Mouse (Mus musculus) macrophage (primary cell): ENCODE results near the gene Pdzd8. TPM values are rescaled to one million over a fixed set of nuclear protein-coding genes. Genes with fewer than 3 reads are reported as not detected.

Source experiments
- H3K27ac ChIP-seq: fragments of 350-480 bp; formaldehyde crosslinking; 2 replicates; pipeline ENCODE4 v1.9.0; 2021
- H3K36me3 ChIP-seq: fragments of 350-480 bp; formaldehyde crosslinking; 2 replicates; pipeline ENCODE4 v1.9.0; 2021; ENCODE audit errors: inconsistent target
- H3K4me3 ChIP-seq: fragments of 350-480 bp; formaldehyde crosslinking; 2 replicates; pipeline ENCODE4 v1.9.0; 2021; ENCODE audit errors: inconsistent target
- H3K79me2 ChIP-seq: fragments of 350-480 bp; formaldehyde crosslinking; 2 replicates; pipeline ENCODE4 v1.9.0; 2021; ENCODE audit errors: inconsistent target
- WGBS: methylation state at CpG from one replicate; pipeline ENCODE4 v1.1.7; 2026; ENCODE audit warnings: inconsistent platforms; ENCODE audit not compliant: missing documents; 5-methylcytosine and 5-hydroxymethylcytosine counted together
- polyA plus RNA-seq: library from polyadenylated mRNA; stranded (reverse); fragments of 250-400 nt; gene quantifications from 3 replicates; pipeline ENCODE4 v1.2.4, GENCODE M21; 2018; ENCODE audit warnings: inconsistent platforms

Pdzd8 gene
- polyA plus RNA-seq, 1 experiment from 2014 or later: 16.4 TPM

DNA sequence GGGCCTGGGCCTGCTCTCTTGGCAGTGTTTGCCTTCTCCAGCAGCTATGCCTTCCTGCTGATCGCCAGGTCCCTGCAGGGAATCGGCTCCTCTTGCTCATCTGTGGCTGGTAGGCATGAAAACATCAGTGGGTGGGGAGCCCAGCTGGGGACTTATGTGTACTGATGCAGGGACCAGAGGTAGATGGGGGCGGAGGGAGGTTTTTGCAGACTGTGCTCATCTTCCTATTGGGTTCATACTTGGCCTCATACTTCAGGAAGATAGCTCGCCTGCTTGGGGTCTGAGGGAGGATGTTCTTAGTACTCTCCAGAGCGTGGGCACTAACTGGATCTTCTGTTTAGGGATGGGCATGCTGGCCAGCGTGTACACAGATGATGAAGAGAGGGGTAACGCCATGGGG is 72.4 kb downstream of the Pdzd8 start:
- Histone ChIP-seq H3K27ac (no peak overlapping the region), H3K79me2 (no peaks in the 10 kb centered on the region), H3K4me3 (no peak overlapping the region), H3K36me3 (no peaks in the 10 kb centered on the region)
- 95% methylated on average over 7 of the region's 7 CpGs for WGBS

DNA sequence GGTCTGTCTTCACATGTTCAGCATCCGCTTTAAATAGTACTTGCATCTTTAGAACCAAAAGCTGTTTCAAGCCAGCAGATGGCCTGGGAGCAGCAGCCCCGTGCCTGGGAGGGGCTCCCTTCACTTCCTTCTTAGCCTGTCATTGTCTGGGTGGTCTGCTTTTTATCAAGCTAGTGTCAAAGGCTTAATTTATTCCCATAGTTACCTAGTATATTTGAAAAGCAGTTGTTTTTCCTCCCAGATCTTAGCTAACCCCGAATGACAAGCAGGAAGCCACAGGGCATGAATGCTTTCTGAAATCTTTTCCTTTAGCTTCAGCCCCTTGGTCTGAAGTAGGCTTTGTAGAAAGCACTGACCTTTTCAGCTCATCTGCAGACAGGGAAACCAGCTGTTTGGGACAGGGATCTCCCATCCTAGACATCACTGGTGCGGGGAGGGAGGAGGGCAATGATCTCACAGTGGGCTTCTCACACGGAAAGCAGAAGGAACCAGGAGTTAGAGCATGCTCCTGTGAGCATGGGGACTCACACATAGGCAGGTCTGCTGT is 78.1 kb downstream of the Pdzd8 start:
- WGBS: 15% methylated on average over 5 of the region's 5 CpGs

DNA sequence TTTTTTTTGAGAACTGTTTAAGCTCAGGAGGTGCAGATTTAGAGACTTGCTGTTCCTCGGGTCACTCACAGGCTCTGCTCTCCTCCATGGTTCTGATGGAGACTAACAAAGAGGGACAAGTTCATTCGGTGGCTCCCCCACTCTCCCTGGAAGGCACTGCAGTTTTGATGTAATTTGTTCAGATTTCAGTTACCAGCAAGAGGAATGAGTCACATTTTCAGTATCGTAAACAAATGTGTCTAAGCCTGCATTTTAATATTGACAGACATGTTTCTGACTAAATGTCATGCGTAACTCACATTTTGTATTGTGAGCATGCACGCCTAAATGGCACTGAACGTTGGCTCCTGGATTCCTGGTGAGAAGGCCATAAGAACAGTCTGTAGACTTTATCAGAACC is 79.7 kb downstream of the Pdzd8 start:
- WGBS: 85% methylated on average over 6 of the region's 6 CpGs
- no peaks in the 10 kb centered on the region for H3K36me3 ChIP-seq

More for the DNA sequence above, 78.1 kb downstream of the Pdzd8 start:
- Histone ChIP-seq H3K36me3 (no peaks in the 10 kb centered on the region), H3K4me3 (no peak overlapping the region), H3K79me2 (no peaks in the 10 kb centered on the region), H3K27ac (no peak overlapping the region)

DNA sequence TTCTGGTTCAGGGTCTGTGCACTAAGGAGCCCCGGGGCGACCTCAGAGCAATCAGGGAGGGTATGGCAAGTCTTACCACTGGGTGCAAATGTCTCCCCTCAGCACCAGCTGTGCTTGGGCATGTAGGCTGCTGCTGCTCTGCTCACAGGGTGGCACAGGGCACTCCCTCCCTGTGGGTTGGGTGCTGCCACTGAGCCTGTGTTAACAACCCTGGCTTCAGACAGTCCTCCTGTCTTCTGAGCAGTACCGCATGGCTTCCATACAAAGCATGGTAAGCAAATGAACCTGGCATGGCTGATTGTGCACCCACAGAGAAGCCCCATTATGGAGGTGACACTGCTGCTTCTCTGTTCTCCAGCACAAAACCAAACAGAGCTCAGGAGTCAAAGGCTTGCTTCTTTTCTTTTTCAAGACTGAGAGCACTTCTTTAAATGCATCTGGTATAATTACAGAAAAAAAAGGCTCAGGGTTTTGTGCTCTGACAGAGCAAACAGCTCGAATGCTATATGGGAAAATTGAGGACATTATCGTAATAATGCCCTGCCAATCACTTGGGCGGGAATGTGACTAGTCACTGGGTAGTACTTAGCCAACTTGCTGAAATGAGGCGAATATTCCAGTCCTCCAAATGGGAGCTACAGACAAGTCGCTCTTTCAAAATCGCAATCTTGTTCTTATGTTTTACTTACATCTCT is 80.6 kb downstream of the Pdzd8 start:
- Histone ChIP-seq H3K36me3 (no peaks in the 10 kb centered on the region), H3K4me3 (no peak overlapping the region), H3K27ac (no peak overlapping the region), H3K79me2 (no peaks in the 10 kb centered on the region)
- WGBS: 79% methylated on average over 9 of the region's 9 CpGs

More for the DNA sequence above, 79.7 kb downstream of the Pdzd8 start:
- Histone ChIP-seq H3K79me2 (no peaks in the 10 kb centered on the region), H3K27ac (no peak overlapping the region), H3K4me3 (no peak overlapping the region)

DNA sequence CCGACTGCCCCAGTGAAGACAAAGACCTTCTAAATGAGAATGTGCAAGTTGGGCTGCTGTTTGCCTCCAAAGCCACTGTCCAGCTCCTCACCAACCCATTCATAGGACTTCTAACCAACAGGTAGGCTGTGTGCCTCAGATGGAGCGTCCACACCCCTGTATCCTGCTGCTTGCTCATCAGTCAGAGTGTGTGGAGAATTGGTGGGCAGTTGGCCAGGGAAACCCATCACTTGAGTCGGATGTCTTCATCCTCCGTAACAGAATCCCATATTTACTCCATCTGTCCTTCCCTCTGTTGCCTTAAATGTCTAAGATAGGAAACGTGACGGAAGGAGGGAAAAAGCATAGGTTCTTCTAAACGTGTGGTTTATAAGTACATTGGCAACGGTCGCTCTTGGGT is 82.4 kb downstream of the Pdzd8 start:
- H3K4me3 ChIP-seq: no peak overlapping the region

GRCm38 (mm10) chr19:59261604-59262003 is 84.0 kb downstream of the Pdzd8 start:
- 31% methylated on average over 7 of the region's 7 CpGs for WGBS
- no peaks in the 10 kb centered on the region for H3K79me2 ChIP-seq
- no peaks in the 10 kb centered on the region for H3K36me3 ChIP-seq
- H3K4me3 ChIP-seq: no peak overlapping the region
- H3K27ac ChIP-seq: no peak overlapping the region

More for the DNA sequence above, 82.4 kb downstream of the Pdzd8 start:
- H3K79me2 ChIP-seq: no peaks in the 10 kb centered on the region
- 89% methylated on average over 9 of the region's 9 CpGs for WGBS
- H3K27ac ChIP-seq: no peak overlapping the region
- H3K36me3 ChIP-seq: no peaks in the 10 kb centered on the region

DNA sequence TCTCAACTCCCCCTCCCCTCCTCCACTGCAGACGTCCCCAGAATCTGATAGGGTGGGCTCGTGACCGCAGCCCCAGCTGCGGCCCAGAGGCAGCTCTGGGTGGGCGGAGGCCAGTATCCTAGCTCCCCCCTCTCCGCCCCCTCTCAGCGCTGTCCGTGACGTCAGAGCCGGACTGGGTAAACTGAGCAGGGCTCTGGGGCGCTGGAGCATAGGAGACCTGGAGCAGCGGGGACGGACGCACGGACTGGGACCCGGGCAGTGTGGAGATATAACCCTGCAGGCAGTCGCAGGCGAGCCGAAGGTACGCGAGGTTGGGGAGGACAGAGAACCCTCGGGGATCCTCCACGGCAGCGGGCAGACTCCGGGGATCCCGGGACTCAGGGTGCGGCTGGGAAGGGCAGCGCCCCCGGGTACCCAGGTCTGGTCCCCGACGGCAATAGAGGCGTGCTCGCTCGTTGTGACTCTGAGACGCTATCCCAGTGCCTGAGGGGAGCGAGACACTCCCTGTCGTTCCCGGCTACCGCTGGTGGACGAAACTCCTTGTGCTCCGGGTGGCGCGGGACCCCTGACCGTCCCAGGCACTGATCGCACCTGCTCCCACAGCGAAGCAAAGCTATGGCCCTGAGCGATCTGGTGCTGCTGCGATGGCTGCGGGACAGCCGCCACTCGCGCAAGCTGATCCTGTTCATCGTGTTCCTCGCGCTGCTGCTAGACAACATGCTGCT is 84.7 kb downstream of the Pdzd8 start, which contains the start of gene Slc18a2:
TSS of gene Slc18a2 (plus strand) at position 179 of the 725 bp plus-strand sequence.
- no peaks in the 10 kb centered on the region for H3K36me3 ChIP-seq
- no peak within 1 kb of the TSS for H3K4me3 ChIP-seq
- 3% methylated on average over 55 of the region's 55 CpGs for WGBS
- H3K79me2 ChIP-seq: no peaks in the 10 kb centered on the region
- no peak within 1 kb of the TSS for H3K27ac ChIP-seq

- Histone ChIP-seq H3K79me2 (no peaks in the 10 kb centered on the region), H3K36me3 (no peaks in the 10 kb centered on the region), H3K4me3 (no peak overlapping the region), H3K27ac (no peak overlapping the region)
- 84% methylated on average over 5 of the region's 5 CpGs for WGBS
Observed at GRCm38 (mm10) chr19:59259633-59260032, 85.9 kb downstream of the Pdzd8 start.

- Histone ChIP-seq H3K4me3 (no peak overlapping the region), H3K27ac (no peak overlapping the region), H3K36me3 (no peaks in the 10 kb centered on the region), H3K79me2 (no peaks in the 10 kb centered on the region)
- WGBS: 7% methylated on average over 2 of the region's 2 CpGs
Observed at GRCm38 (mm10) chr19:59252651-59253050, 92.9 kb downstream of the Pdzd8 start.

GRCm38 (mm10) chr19:59248553-59249286 is 96.9 kb downstream of the Pdzd8 start:
- WGBS: 19% methylated on average over 11 of the region's 11 CpGs
- Histone ChIP-seq H3K36me3 (no peaks in the 10 kb centered on the region), H3K4me3 (no peak overlapping the region), H3K79me2 (no peaks in the 10 kb centered on the region), H3K27ac (no peak overlapping the region)

- no peak overlapping the region for H3K27ac ChIP-seq
- H3K79me2 ChIP-seq: no peaks in the 10 kb centered on the region
- no peak overlapping the region for H3K4me3 ChIP-seq
- WGBS: 68% methylated on average over 4 of the region's 4 CpGs
- no peaks in the 10 kb centered on the region for H3K36me3 ChIP-seq
Observed at GRCm38 (mm10) chr19:59248144-59248543, 97.4 kb downstream of the Pdzd8 start.

Other genes with a start within 250 kb of the Pdzd8 start
- not detected in 3 replicates for gene Vax1, start 175.7 kb downstream of the Pdzd8 start, polyA plus RNA-seq
- not detected in 3 replicates for gene Kcnk18, start 126.6 kb downstream of the Pdzd8 start, polyA plus RNA-seq
- 0.09 TPM in 1 of 3 replicates, not detected in the others for gene Slc18a2, start 84.9 kb downstream of the Pdzd8 start, polyA plus RNA-seq
- 11.3 to 140 TPM (median 136 TPM) in 3 replicates for gene Rps12-ps3, start 23.5 kb downstream of the Pdzd8 start, polyA plus RNA-seq
- gene Emx2, start 112.6 kb upstream of the Pdzd8 start, polyA plus RNA-seq: not detected in 3 replicates